Mouse (Mus musculus) embryonic facial prominence, embryonic 13.5 days (tissue): ENCODE data around the gene Gm10972. TPM values are rescaled to one million over a fixed set of nuclear protein-coding genes. Genes with fewer than 3 reads are reported as not detected.
"Not testable (repeated sequence)": the region's sequence is repeated elsewhere in the genome, so short reads cannot be mapped to it uniquely, and the experiment has no call there.

ENCODE experiments used
- ATAC-seq: fragments of 200-750 bp; cut with Nextera tagmentation; 2 replicates; pipeline ENCODE4 v1.8.0; 2017; ENCODE audit warnings: low read depth; ENCODE audit not compliant: insufficient number of reproducible peaks, insufficient read depth, low FRiP score, low TSS enrichment
- H3K27ac ChIP-seq: fragments of 300-500 bp; sonication (generic); 2 replicates; pipeline ENCODE4 v1.5.1; 2015; ENCODE audit warnings: moderate library complexity, mild to moderate bottlenecking, inconsistent platforms
- H3K27me3 ChIP-seq: fragments of 300-500 bp; sonication (generic); 2 replicates; pipeline ENCODE4 v1.6.1; 2015; ENCODE audit warnings: mild to moderate bottlenecking, inconsistent platforms
- H3K36me3 ChIP-seq: fragments of 300-500 bp; sonication (generic); 2 replicates; pipeline ENCODE4 v1.6.1; 2015; ENCODE audit warnings: mild to moderate bottlenecking, inconsistent platforms
- H3K4me1 ChIP-seq: fragments of 300-500 bp; sonication (generic); 2 replicates; pipeline ENCODE4 v1.6.1; 2015; ENCODE audit warnings: inconsistent platforms
- H3K4me2 ChIP-seq: fragments of 300-500 bp; sonication (generic); 2 replicates; pipeline ENCODE4 v1.6.1; 2015; ENCODE audit warnings: moderate library complexity, mild to moderate bottlenecking, inconsistent platforms
- H3K4me3 ChIP-seq: fragments of 300-500 bp; sonication (generic); 2 replicates; pipeline ENCODE4 v1.5.1; 2015; ENCODE audit warnings: mild to moderate bottlenecking, inconsistent platforms
- H3K9ac ChIP-seq: fragments of 300-500 bp; sonication (generic); 2 replicates; pipeline ENCODE4 v1.6.1; 2015; ENCODE audit warnings: mild to moderate bottlenecking, inconsistent platforms
- H3K9me3 ChIP-seq: fragments of 300-500 bp; sonication (generic); 2 replicates; pipeline ENCODE4 v1.6.1; 2016; ENCODE audit warnings: inconsistent platforms
- WGBS: fragments of 180-500 bp; shearing (Covaris S2); methylation state at CpG from one replicate; pipeline ENCODE4 v1.1.7; 2015; ENCODE audit warnings: mixed read lengths; 5-methylcytosine and 5-hydroxymethylcytosine counted together
- polyA plus RNA-seq: library from polyadenylated mRNA; unstranded; fragments of >200 nt; fragmentation: Nextera tagmentation; extraction: Ambion mirVana; gene quantifications from 2 replicates; pipeline ENCODE4 v1.2.1, GENCODE M21; 2015

The Gm10972 gene
- polyA plus RNA-seq, 1 experiment from 2014 or later: not detected

GRCm38 (mm10) chr3:94690616-94691247 is 47.8 kb downstream of the Gm10972 start:
- peaks cover 13% of the 10 kb centered on the region for H3K4me1 ChIP-seq
- no peak for ATAC-seq
- H3K4me2 ChIP-seq: no peak overlapping the region
- no peak overlapping the region for H3K27ac ChIP-seq
- H3K36me3 ChIP-seq: no peaks in the 10 kb centered on the region
- no peaks in the 10 kb centered on the region for H3K9me3 ChIP-seq
- H3K4me3 ChIP-seq: no peak overlapping the region
- H3K27me3 ChIP-seq: no peaks in the 10 kb centered on the region
- H3K9ac ChIP-seq: no peak overlapping the region

- H3K4me2 ChIP-seq, H3K27ac ChIP-seq, H3K27me3 ChIP-seq, H3K4me3 ChIP-seq, H3K9ac ChIP-seq, H3K36me3 ChIP-seq, H3K9me3 ChIP-seq, ATAC-seq: not testable (repeated sequence)
- H3K4me1 ChIP-seq: peaks cover 13% of the 10 kb centered on the region
- 81% methylated on average over 4 of the region's 4 CpGs for WGBS
Observed at GRCm38 (mm10) chr3:94691694-94692093, 48.8 kb downstream of the Gm10972 start.

Other genes starting within 250 kb of the Gm10972 start
- gene Lingo4, start 244.6 kb upstream of the Gm10972 start, polyA plus RNA-seq: 0.13 and 0.28 TPM in 2 replicates
- gene Tdrkh, start 229.8 kb upstream of the Gm10972 start, polyA plus RNA-seq: 9.0 TPM in 2 replicates
- 64.4 and 68.9 TPM in 2 replicates for gene Mrpl9, start 199.8 kb upstream of the Gm10972 start, polyA plus RNA-seq
- gene Oaz3, start 199.2 kb upstream of the Gm10972 start, polyA plus RNA-seq: 1.0 TPM in 1 of 2 replicates, not detected in the other
- gene Celf3, start 164.8 kb upstream of the Gm10972 start, polyA plus RNA-seq: 6.9 and 9.8 TPM in 2 replicates
- gene Riiad1, start 162.8 kb upstream of the Gm10972 start, polyA plus RNA-seq: 1.2 and 1.5 TPM in 2 replicates
- gene Snx27, start 60.4 kb upstream of the Gm10972 start, polyA plus RNA-seq: 53.5 and 60.0 TPM in 2 replicates
- gene Tuft1, start 15.8 kb downstream of the Gm10972 start, polyA plus RNA-seq: 8.6 and 8.7 TPM in 2 replicates
- gene Selenbp2, start 50.4 kb downstream of the Gm10972 start, polyA plus RNA-seq: 1.1 and 1.6 TPM in 2 replicates
- gene Cgn, start 143.4 kb downstream of the Gm10972 start, polyA plus RNA-seq: 7.2 and 9.7 TPM in 2 replicates
- gene Pogz, start 194.5 kb downstream of the Gm10972 start, polyA plus RNA-seq: 22.9 and 23.3 TPM in 2 replicates
- 348 and 379 TPM in 2 replicates for gene Psmb4, start 243.8 kb downstream of the Gm10972 start, polyA plus RNA-seq